Mouse (Mus musculus): ENCODE data around the gene Olfr814.
"Not testable (repeated sequence)": the region's sequence is repeated elsewhere in the genome, so short reads cannot be mapped to it uniquely, and the experiment has no call there.

Olfr814 gene

DNA sequence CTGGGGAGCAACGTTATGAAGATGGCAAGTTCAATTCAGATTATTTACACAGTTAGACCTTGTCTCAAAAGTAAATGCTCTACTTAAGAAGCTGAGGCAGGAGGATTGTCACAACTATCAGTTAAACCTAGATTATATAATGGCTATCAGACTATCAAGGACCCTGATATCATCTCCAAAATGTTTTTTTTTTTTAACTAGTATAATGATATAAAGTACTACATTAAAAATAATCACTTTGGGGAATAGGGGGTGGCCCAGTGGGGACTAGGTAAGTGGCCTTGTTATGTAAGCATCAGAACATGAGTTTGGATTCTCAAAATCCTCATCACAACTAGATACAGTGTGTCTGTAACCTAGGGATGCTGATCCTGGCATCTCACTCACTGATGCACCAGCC is at the start of gene Olfr814:
Gene Olfr814, minus strand, starts transcription at position 101 of the 400 bp plus-strand sequence.
- not testable (repeated sequence) for DNase-seq

DNA sequence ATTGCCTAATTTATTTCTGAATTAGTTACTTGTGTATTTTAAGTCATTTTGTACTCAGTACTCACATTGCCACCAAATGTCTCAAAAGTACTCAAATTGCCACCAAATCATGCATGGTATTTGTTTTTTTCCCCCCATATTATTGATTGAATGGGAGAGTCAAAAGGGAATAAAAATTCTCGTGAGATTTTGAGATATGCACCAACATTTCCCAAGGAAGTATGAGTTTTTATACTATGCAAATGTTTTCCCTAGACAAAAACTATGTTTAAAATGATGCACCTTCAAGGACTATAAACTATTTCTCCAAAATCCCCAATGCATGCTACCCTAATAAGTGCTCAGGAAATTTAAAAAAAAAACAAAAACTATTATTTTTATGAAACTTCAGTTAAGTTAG is 35.8 kb upstream of the Olfr814 start, which contains the start of gene Olfr816:
Gene Olfr816, minus strand, starts transcription at position 101 of the 400 bp plus-strand sequence.
- no peak for DNase-seq

DNA sequence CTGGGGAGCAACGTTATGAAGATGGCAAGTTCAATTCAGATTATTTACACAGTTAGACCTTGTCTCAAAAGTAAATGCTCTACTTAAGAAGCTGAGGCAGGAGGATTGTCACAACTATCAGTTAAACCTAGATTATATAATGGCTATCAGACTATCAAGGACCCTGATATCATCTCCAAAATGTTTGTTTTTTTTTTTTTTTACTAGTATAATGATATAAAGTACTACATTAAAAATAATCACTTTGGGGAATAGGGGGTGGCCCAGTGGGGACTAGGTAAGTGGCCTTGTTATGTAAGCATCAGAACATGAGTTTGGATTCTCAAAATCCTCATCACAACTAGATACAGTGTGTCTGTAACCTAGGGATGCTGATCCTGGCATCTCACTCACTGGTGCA is 26.1 kb upstream of the Olfr814 start, which contains the start of gene Olfr815:
Gene Olfr815, minus strand, starts transcription at position 101 of the 400 bp plus-strand sequence.
- DNase-seq: not testable (repeated sequence)

DNA sequence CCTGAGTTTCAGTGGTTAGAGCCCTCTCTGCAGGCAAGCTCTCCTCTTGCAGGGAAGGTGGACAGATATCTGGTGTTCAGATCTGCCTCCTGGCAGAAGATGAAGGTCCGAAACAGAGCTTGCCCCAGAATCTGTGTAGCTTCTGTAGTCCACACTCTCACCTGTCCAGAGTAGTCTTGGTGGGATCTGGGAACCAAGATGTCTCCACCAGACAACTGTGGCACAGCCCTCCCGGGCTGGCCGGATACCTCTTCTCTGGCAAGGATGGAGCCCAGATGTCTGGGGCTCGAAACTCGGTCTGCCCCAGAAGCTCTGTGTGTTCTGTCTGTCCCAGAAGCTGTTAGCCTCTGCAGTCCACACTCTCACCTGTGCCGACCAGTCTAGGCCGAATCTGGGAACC is 6.3 kb upstream of the Olfr814 start:
- no peak for DNase-seq

DNA sequence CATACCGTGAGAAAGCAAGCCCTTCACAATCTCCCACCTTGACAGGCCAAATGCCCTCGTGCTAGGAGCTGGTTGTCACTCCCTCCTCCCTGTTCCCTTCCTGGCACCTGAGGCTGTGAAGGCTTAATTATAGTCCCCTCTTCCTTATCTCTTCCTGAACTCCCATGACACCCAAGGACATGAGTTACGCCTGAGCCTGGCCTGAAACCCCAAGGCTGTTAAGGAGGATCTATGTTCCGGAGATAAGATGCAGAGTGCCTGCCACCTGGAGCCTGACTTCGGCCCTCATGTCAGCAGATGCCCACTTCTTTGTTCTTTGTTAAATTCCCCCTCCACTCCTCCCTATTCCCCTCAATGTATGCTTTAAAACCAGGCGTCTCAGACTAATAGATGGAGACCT is 5.8 kb upstream of the Olfr814 start:
- DNase-seq: not testable (repeated sequence)

DNA sequence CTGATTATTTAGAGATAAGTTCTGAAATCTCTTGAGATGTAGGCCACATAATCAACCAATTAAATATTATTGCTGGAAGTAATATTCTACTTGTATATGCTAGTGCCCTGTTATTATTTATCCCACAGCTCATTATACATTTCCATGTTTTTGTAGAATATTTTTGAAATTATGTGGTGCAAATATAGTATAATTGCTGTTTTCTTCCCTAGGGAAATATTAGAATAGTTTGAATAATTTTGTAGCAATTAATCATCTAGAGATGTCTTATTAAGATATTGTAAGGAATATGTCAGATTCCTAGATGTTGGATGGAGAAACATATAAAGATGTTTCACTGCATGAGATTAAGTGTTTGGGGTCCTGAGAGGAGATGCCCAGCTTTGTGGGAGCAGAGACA is 24.6 kb downstream of the Olfr814 start, which contains the start of gene Olfr813:
Gene Olfr813, plus strand, starts transcription at position 301 of the 400 bp plus-strand sequence.
- DNase-seq: no peak

DNA sequence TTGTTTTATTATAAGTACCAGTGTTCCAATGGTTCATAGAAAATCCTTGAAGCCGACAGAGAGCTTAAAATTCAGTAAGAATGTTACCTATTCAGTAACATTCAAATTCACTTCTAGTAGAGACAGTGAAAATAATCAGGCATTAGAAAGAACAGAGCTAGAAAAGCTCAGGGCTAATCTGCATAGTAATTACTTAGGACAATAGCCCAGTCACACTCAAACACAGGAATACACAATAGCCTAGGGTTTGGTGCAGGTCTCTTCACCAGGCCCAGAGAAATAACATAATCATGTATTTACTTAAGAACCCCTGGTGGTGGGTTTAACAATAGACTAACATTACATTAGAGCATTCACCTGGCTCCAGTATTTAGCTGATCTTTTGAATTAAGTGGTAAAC is 32.3 kb downstream of the Olfr814 start:
- DNase-seq: no peak

DNA sequence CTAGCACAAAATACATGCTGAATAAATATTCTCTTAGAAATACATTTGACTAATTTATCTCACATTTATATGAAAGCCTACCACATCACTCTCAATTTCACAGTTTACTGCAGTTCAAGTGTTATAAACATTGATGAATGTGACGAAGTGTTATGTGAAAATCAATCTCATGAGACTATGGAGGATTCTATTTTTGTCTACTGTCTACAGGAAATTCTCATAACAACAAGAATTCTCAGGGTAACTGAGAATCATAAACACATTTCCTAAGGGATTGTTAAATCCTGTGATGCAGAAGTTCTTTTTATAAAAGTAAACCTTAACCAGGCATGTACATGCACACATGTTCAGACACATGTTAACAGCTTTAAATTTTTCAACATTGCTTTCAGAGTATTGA is 33.7 kb downstream of the Olfr814 start, which contains the start of gene Olfr812:
Gene Olfr812, minus strand, starts transcription at position 101 of the 400 bp plus-strand sequence.
- no peak for DNase-seq
